Mouse (Mus musculus) cerebellum, adult 2 months (tissue): ENCODE results near the gene AI464131. TPM values are rescaled to one million over a fixed set of nuclear protein-coding genes. Genes with fewer than 3 reads are reported as not detected.
A peak's percentile ranks its signal among the peaks of the same experiment; 100 is the strongest.
"Not testable (repeated sequence)": the region's sequence is repeated elsewhere in the genome, so short reads cannot be mapped to it uniquely, and the experiment has no call there.

Experiments
- DNase-seq, 2 experiments: peaks; one replicate each; pipeline ENCODE4 v3.0.0; 2021
- H3K27ac ChIP-seq: fragments of 200-500 bp; 2 replicates; pipeline ENCODE4 v1.5.1; 2012; ENCODE audit warnings: low read length, control low read depth, inconsistent platforms; ENCODE audit not compliant: insufficient read depth
- H3K27me3 ChIP-seq: fragments of 200-500 bp; 2 replicates; pipeline ENCODE4 v1.6.1; 2012; ENCODE audit warnings: inconsistent platforms, mild to moderate bottlenecking, low read length, moderate library complexity; ENCODE audit not compliant: control insufficient read depth, insufficient read depth
- H3K4me1 ChIP-seq: fragments of 200-500 bp; 2 replicates; pipeline ENCODE4 v1.6.1; 2011; ENCODE audit warnings: low read length; ENCODE audit not compliant: control insufficient read depth, insufficient read depth
- H3K4me3 ChIP-seq: fragments of 200-500 bp; replicated peaks from 2 replicates; pipeline ENCODE3; 2011; ENCODE audit warnings: mild to moderate bottlenecking, low read depth, low read length, control low read depth; ENCODE audit not compliant: insufficient read depth
- CTCF ChIP-seq: fragments of 200-500 bp; IDR thresholded peaks from 2 replicates; pipeline ENCODE4 v1.5.1; 2011; ENCODE audit warnings: low read depth, mild to moderate bottlenecking, control low read depth, low read length, moderate library complexity, borderline replicate concordance; ENCODE audit not compliant: insufficient read depth
- POLR2A ChIP-seq: fragments of 200-500 bp; IDR thresholded peaks from 2 replicates; pipeline ENCODE4 v1.6.1; 2011; ENCODE audit warnings: low read length, control low read depth, borderline replicate concordance; ENCODE audit not compliant: insufficient read depth
- WGBS: fragments of 180-500 bp; shearing (Covaris S2); methylation state at CpG from one replicate; pipeline ENCODE4 v1.1.7; 2018; 5-methylcytosine and 5-hydroxymethylcytosine counted together
- polyA plus RNA-seq: library from polyadenylated mRNA; depleted of rRNA; stranded (reverse); fragments of >200 nt; gene quantifications from 2 replicates; pipeline ENCODE4 v1.2.3, GENCODE M21; 2012; rRNA removed

The AI464131 gene
- polyA plus RNA-seq, 1 experiment, result 19.9 TPM

- H3K27ac ChIP-seq, result no peak overlapping the region
- no peak for TF ChIP-seq POLR2A
- peak; percentile 61 for TF ChIP-seq CTCF
- no peak overlapping the region for H3K4me3 ChIP-seq
- DNase-seq, result peak; percentile 60 to 71
- no peaks in the 10 kb centered on the region for H3K27me3 ChIP-seq
- WGBS, result 49% methylated on average over 17 of the region's 17 CpGs
- peaks cover 3% of the 10 kb centered on the region; the same call in 1 of the 2 replicates for H3K4me1 ChIP-seq
Observed at GRCm38 (mm10) chr4:41468396-41469080, 34.3 kb downstream of the AI464131 start.

DNA sequence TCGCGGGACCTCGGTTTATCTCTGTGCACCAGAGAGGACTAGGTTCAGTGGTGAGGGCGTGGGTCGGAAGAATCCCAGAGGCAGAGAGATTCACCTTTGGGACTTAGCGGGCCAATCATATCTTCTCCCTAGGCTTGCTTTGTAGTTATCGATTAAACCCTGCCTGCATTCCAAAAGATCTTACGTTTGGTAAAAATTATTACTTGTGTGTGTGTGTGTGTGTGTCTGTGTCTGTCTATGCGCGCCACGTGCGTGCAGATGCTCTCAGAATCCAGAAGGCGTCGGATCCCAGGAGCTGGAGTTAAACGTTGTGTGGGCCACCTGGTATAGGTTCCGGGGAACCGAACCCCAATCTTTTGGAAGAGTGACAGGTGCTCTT is 37.6 kb downstream of the AI464131 start:
- WGBS, result 3% methylated on average over 17 of the region's 17 CpGs

GRCm38 (mm10) chr4:41464345-41465286 is 38.3 kb downstream of the AI464131 start, which contains the start of the genes Kif24 and Nudt2:
Gene Kif24, minus strand, starts transcription at chr4:41464887.
Gene Nudt2, plus strand, starts transcription at chr4:41465151.
- H3K27ac ChIP-seq, result no peak within 1 kb of the TSS
- peaks cover 3% of the 10 kb centered on the region; the same call in 1 of the 2 replicates for H3K4me1 ChIP-seq
- under 1% methylated on average over 70 of the region's 70 CpGs for WGBS
- DNase-seq, result peak; percentile 96 to 99
- peak within 1 kb of the TSS; percentile 86 for H3K4me3 ChIP-seq
- TF ChIP-seq POLR2A (peak; percentile 45; the same call in 1 of the 2 replicates), CTCF (no peak)
- no peaks in the 10 kb centered on the region for H3K27me3 ChIP-seq

More for the DNA sequence above, 37.6 kb downstream of the AI464131 start:
- H3K27me3 ChIP-seq, result no peaks in the 10 kb centered on the region
- no peak overlapping the region for H3K27ac ChIP-seq
- peaks cover 3% of the 10 kb centered on the region; the same call in 1 of the 2 replicates for H3K4me1 ChIP-seq
- H3K4me3 ChIP-seq, result peak overlapping the region; percentile 86
- no peak for DNase-seq
- 0 out of 2 replicates have a peak, but pooled peaks have one; percentile 3 for TF ChIP-seq CTCF
- TF ChIP-seq POLR2A, result no peak

DNA sequence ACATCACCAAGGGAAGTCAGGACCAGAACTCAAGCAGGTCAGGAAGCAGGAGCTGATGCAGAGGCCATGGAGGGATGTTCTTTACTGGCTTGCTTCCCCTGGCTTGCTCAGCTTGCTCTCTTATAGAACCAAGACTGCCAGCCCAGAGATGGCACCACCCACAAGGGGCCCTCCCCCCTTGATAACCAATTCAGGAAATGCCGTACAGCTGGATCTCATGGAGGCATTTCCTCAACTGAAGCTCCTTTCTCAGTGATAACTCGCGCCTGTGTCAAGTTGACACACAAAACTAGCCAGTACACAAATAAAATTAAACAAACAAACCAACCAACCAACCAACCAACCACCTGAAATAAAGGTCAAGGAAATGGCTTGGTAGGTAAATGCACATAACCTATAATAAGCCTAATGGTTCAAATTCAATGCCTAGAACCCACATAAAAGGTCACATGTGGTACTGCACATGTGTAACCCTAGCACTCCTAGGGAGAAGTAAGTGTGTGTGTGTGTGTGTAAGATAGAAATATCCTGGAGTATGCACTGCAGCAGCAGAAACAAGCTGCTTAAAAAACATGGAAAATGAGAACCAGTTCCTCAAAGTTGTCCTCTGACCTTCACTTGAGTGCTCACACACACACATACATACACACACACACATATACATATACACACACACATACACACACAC is 39.7 kb downstream of the AI464131 start:
- not testable (repeated sequence) for H3K4me1 ChIP-seq, H3K4me3 ChIP-seq, H3K27ac ChIP-seq, H3K27me3 ChIP-seq, DNase-seq
- WGBS, result 71% methylated on average over 3 of the region's 3 CpGs

DNA sequence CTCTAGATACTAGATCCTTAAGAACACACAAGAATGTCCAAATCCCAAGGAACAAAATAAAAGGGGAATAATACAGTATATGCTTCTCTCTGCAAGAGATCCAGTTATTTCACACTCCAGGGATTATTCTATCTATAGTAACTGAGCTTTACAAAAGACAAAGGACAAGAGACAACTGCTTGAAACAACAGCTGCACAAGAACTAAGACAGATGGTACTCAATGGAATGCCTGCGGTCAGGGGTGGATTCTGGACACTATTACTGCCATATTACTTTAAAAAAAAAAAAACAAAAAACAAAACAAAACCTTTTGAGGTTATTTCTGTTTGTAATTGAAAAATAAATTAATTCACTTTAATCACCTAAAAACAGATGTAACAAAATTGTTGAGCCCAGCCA is 42.2 kb downstream of the AI464131 start:
- Histone ChIP-seq H3K27me3 (no peaks in the 10 kb centered on the region), H3K27ac (no peak overlapping the region), H3K4me1 (peaks cover 3% of the 10 kb centered on the region; the same call in 1 of the 2 replicates), H3K4me3 (no peak overlapping the region)
- TF ChIP-seq POLR2A (no peak), CTCF (no peak)
- no peak for DNase-seq
- 64% methylated on average over 1 of the region's 1 CpGs for WGBS

GRCm38 (mm10) chr4:41447595-41447994 is 55.3 kb downstream of the AI464131 start:
- DNase-seq, result no peak
- no peak overlapping the region for H3K27ac ChIP-seq
- 87% methylated on average over 3 of the region's 3 CpGs for WGBS
- H3K4me1 ChIP-seq, result no peaks in the 10 kb centered on the region
- no peak for TF ChIP-seq CTCF
- TF ChIP-seq POLR2A, result no peak
- no peak overlapping the region for H3K4me3 ChIP-seq
- no peaks in the 10 kb centered on the region for H3K27me3 ChIP-seq

Other genes with a start within 250 kb of the AI464131 start
- 27.4 and 30.8 TPM in 2 replicates for gene Ubap2, start 227.9 kb downstream of the AI464131 start, polyA plus RNA-seq
- gene Dcaf12, start 188.2 kb downstream of the AI464131 start, polyA plus RNA-seq, result 39.7 and 40.4 TPM in 2 replicates
- gene Ubap1, start 154.1 kb downstream of the AI464131 start, polyA plus RNA-seq, result 55.9 and 59.5 TPM in 2 replicates
- gene Kif24, start 38.2 kb downstream of the AI464131 start, polyA plus RNA-seq, result 0.39 and 0.57 TPM in 2 replicates
- gene Nudt2, start 37.9 kb downstream of the AI464131 start, polyA plus RNA-seq, result 47.7 and 47.9 TPM in 2 replicates
- gene 1110017D15Rik, start 14.3 kb upstream of the AI464131 start, polyA plus RNA-seq, result 4.3 and 6.4 TPM in 2 replicates
- gene Fam219a, start 66.5 kb upstream of the AI464131 start, polyA plus RNA-seq, result 137 and 147 TPM in 2 replicates
- 8.1 and 9.3 TPM in 2 replicates for gene Dnaic1, start 66.7 kb upstream of the AI464131 start, polyA plus RNA-seq
- gene Enho, start 137.2 kb upstream of the AI464131 start, polyA plus RNA-seq, result 168 and 174 TPM in 2 replicates
- gene Cntfr, start 194.0 kb upstream of the AI464131 start, polyA plus RNA-seq, result 101 and 105 TPM in 2 replicates
- 64.9 and 69.7 TPM in 2 replicates for gene Il11ra1, start 196.9 kb upstream of the AI464131 start, polyA plus RNA-seq
- gene Rpp25l, start 210.5 kb upstream of the AI464131 start, polyA plus RNA-seq, result 43.3 and 44.7 TPM in 2 replicates
- gene Dctn3, start 220.1 kb upstream of the AI464131 start, polyA plus RNA-seq, result 162 and 167 TPM in 2 replicates
- gene Arid3c, start 228.1 kb upstream of the AI464131 start, polyA plus RNA-seq, result 0.16 and 0.18 TPM in 2 replicates